In the genomic region with DNA sequence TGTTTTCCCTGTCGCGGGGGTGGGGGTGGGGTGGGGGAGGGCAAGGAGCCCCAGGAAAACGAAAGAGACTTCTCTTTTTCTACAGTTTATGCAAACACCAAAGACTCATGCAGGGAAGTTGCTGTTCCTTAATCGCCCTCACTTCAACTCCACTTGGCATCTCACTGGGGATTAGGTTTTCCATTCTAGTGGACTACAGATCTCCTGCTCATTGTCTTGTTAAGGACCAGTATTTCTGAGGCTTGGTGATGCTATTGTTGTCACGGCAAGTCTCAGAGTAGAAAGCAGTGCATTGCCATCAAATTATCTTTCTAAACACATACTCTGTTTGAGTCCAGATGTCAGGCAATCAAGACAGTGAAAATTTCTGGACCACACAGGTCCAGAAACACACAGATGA, we compare ENCODE assay signal across 21 mouse cellular contexts. TPM values are rescaled to one million over a fixed set of nuclear protein-coding genes. Genes with fewer than 3 reads are reported as not detected.
DNase-seq lines count a peak whose midpoint lies in the region; ATAC-seq lines count a peak whose summit lies in the region.
"Had no signal": no experiment of that assay in that cellular context is flagged by ENCODE, and none has a peak within 500 bp of the region (broad histone marks: within the 10 kb centered on the region; RNA-seq: fewer than 3 reads in every experiment).

No protein-coding gene starts in this region.

- no peaks in the 10 kb centered on the region for H3K9me3 ChIP-seq in heart, embryonic 11.5 days (replicated peaks; ENCODE audit: control insufficient read depth, low read length)
- no peaks in the 10 kb centered on the region for H3K9me3 ChIP-seq in heart, embryonic 15.5 days (replicated peaks)
- H3K9me3 ChIP-seq: embryonic facial prominence, embryonic 12.5 days; forebrain, embryonic 12.5 days; intestine, embryonic 15.5 days had no signal

- WGBS in heart, embryonic 11.5 days (ENCODE audit: insufficient replicate concordance) = 12% methylated on average over 5 of the region's 5 CpGs
- 11% methylated on average over 5 of the region's 5 CpGs for WGBS in heart, embryonic 15.5 days

- no peaks in the 10 kb centered on the region for H3K27me3 ChIP-seq in heart, embryonic 11.5 days (ENCODE audit: control insufficient read depth, insufficient read depth, low read length)
- no peaks in the 10 kb centered on the region for H3K27me3 ChIP-seq in heart, embryonic 15.5 days
- H3K27me3 ChIP-seq: embryonic facial prominence, embryonic 12.5 days; forebrain, embryonic 12.5 days; intestine, embryonic 15.5 days had no signal

- no peak for ATAC-seq in heart, embryonic 11.5 days (replicated peaks; ENCODE audit: insufficient number of reproducible peaks, low FRiP score, low TSS enrichment)
- no peak for ATAC-seq in heart, embryonic 15.5 days (replicated peaks; ENCODE audit: insufficient number of reproducible peaks, insufficient read depth, low FRiP score, low read depth)
- ATAC-seq: activated CD4-positive, CD25-positive, alpha-beta regulatory T cell, adult 4 months; forebrain, embryonic 16.5 days; intestine, embryonic 15.5 days had no signal

- no peak overlapping the region for H3K4me3 ChIP-seq in heart, embryonic 11.5 days (ENCODE audit: low read depth, low read length)
- H3K4me3 ChIP-seq in heart, embryonic 15.5 days = no peak overlapping the region
- H3K4me3 ChIP-seq: embryonic facial prominence, embryonic 12.5 days; forebrain, embryonic 12.5 days; intestine, embryonic 15.5 days had no signal

- H3K36me3 ChIP-seq in heart, embryonic 11.5 days (ENCODE audit: control insufficient read depth, insufficient read depth, low read length) = no peaks in the 10 kb centered on the region
- no peaks in the 10 kb centered on the region for H3K36me3 ChIP-seq in heart, embryonic 15.5 days
- H3K36me3 ChIP-seq: embryonic facial prominence, embryonic 12.5 days; forebrain, embryonic 12.5 days; intestine, embryonic 15.5 days had no signal

- no peaks in the 10 kb centered on the region; the same call in 1 of the 2 replicates for H3K4me1 ChIP-seq in heart, embryonic 11.5 days (ENCODE audit: control insufficient read depth, insufficient read depth, low read length)
- peaks cover 22% of the 10 kb centered on the region; the same call in 1 of the 2 replicates for H3K4me1 ChIP-seq in heart, embryonic 15.5 days (replicated peaks)
- H3K4me1 ChIP-seq: intestine, embryonic 15.5 days had no signal

- no peak overlapping the region for H3K9ac ChIP-seq in heart, embryonic 11.5 days (ENCODE audit: low read depth, low read length)
- no peak overlapping the region for H3K9ac ChIP-seq in heart, embryonic 15.5 days
- H3K9ac ChIP-seq: embryonic facial prominence, embryonic 12.5 days; forebrain, embryonic 12.5 days; hindbrain, embryonic 14.5 days; intestine, embryonic 15.5 days had no signal

- H3K4me2 ChIP-seq in heart, embryonic 11.5 days = peak overlapping the region; percentile 38
- peak overlapping the region; percentile 29; the same call in 1 of the 2 replicates for H3K4me2 ChIP-seq in heart, embryonic 15.5 days
- H3K4me2 ChIP-seq: embryonic facial prominence, embryonic 12.5 days; forebrain, embryonic 12.5 days; hindbrain, embryonic 14.5 days; intestine, embryonic 15.5 days had no signal

- DNase-seq in heart, postnatal 4 days = no peak
- DNase-seq in heart, adult 8-10 months (ENCODE audit: low spot score) = no peak
- DNase-seq in retina, embryonic 14.5 days (ENCODE audit: low spot score) = peak; percentile 27
- no peak for DNase-seq in retina, postnatal 1 day
- DNase-seq in gastrocnemius, postnatal 25 days = no peak
- no peak for DNase-seq in left cerebral cortex, adult 11 months (ENCODE audit: low spot score)
- DNase-seq: adrenal gland, postnatal 14 days; cerebellum, adult 11-12 months; cerebellum, adult 9-10 months; cerebellum, postnatal 25 days; gastrocnemius, postnatal 10 days; kidney, adult 18-20 months had no signal

- H3K27ac ChIP-seq in heart, embryonic 11.5 days (ENCODE audit: low read depth, low read length) = no peak overlapping the region
- no peak overlapping the region for H3K27ac ChIP-seq in heart, embryonic 15.5 days
- H3K27ac ChIP-seq: embryonic facial prominence, embryonic 12.5 days; forebrain, embryonic 12.5 days; hindbrain, embryonic 14.5 days; intestine, embryonic 15.5 days had no signal

RNA-seq across cellular contexts. Expression of gene Lrrc4c, which starts 2.9 kb away (rescaled TPM):
- polyA plus RNA-seq in heart, embryonic 11.5 days (2014; fragmentation: Nextera tagmentation; extraction: Ambion mirVana) = 0.19 and 0.38 TPM in 2 replicates
- total RNA-seq in heart, postnatal 4 days (2021) = under 1 TPM; 0.67 to 0.70 TPM
- polyA plus RNA-seq in heart, embryonic 15.5 days (2015; fragmentation: Nextera tagmentation; extraction: Ambion mirVana) = 1.2 and 2.0 TPM in 2 replicates
- total RNA-seq in heart, adult 8-10 months (2022) = under 1 TPM; 0.27 to 0.53 (median 0.37) TPM
- under 1 TPM; 0.15 to 0.16 TPM for total RNA-seq in gastrocnemius, postnatal 25 days (2021)
- total RNA-seq: hematopoietic stem cell, adult 5-6 weeks had no signal
